Mouse (Mus musculus) erythroblast, embryonic 14.5 days (primary cell): ENCODE results near the gene Lhfpl2.

ENCODE experiments used
- GATA1 ChIP-seq: IDR thresholded peaks from 2 replicates; pipeline ENCODE4 v1.6.1; 2012; ENCODE audit warnings: low read length, inconsistent platforms, mixed read lengths
- TAL1 ChIP-seq: IDR thresholded peaks from 3 replicates; pipeline ENCODE4 v1.6.1; 2012; ENCODE audit warnings: low read length, inconsistent platforms, mixed read lengths

- TF ChIP-seq TAL1 (no peak), GATA1 (no peak)
Measured at GRCm38 (mm10) chr13:94199829-94200228, 142.2 kb downstream of the Lhfpl2 start.
